21 mouse cellular contexts compared by ENCODE assay signal in genomic region chr2:33306565-33306964, GRCm38 (mm10).
A peak's percentile ranks its signal among the peaks of the same experiment; 100 is the strongest.
DNase-seq lines count a peak whose midpoint lies in the region; TF ChIP-seq lines count a peak whose summit lies in the region.
"Had no signal": no experiment of that assay in that cellular context is flagged by ENCODE, and none has a peak within 500 bp of the region (broad histone marks: within the 10 kb centered on the region; RNA-seq: fewer than 3 reads in every experiment).

No protein-coding gene starts in this region.

- dilution Hi-C loops in CH12.LX (cut with MboI; ENCODE audit: extremely low pct_ligation_motif_present, extremely low pct_unique_long_range_greater_than_20kb, low sequenced_read_pairs): no loop called here

- H3K4me1 ChIP-seq in CH12.LX (ENCODE audit: control insufficient read depth in 1 of 2, insufficient read depth in 2 of 2): peaks cover 8 to 27% of the 10 kb centered on the region in 2 experiments

- no peaks in the 10 kb centered on the region for H3K36me3 ChIP-seq in CH12.LX (replicated peaks in 1 of 2; ENCODE audit: control insufficient read depth in 1 of 2, insufficient read depth in 1 of 2, low read length in 1 of 2)
- H3K36me3 ChIP-seq in myocyte (ENCODE audit: control insufficient read depth, insufficient read depth): no peaks in the 10 kb centered on the region
- H3K36me3 ChIP-seq: embryonic facial prominence, embryonic 13.5 days; embryonic facial prominence, embryonic 15.5 days; forebrain, embryonic 10.5 days had no signal

- H3K27ac ChIP-seq in CH12.LX (ENCODE audit: insufficient read depth, low read depth): no peak overlapping the region
- H3K27ac ChIP-seq: embryonic facial prominence, embryonic 13.5 days; embryonic facial prominence, embryonic 15.5 days; forebrain, embryonic 10.5 days; forebrain, embryonic 12.5 days had no signal

- no peaks in the 10 kb centered on the region for H3K9me3 ChIP-seq in CH12.LX (replicated peaks; ENCODE audit: low read length)
- H3K9me3 ChIP-seq: embryonic facial prominence, embryonic 13.5 days; embryonic facial prominence, embryonic 15.5 days; forebrain, embryonic 10.5 days; forebrain, embryonic 12.5 days had no signal

- H3K79me2 ChIP-seq in CH12.LX (replicated peaks; ENCODE audit: control insufficient read depth, extremely low read depth, insufficient read depth, poor library complexity, severe bottlenecking) (no peaks in the 10 kb centered on the region), myocyte (ENCODE audit: control insufficient read depth, insufficient read depth) (no peaks in the 10 kb centered on the region)

- H3K9ac ChIP-seq in CH12.LX (ENCODE audit: insufficient read depth, low read depth): no peak overlapping the region
- H3K9ac ChIP-seq: embryonic facial prominence, embryonic 13.5 days; embryonic facial prominence, embryonic 15.5 days; forebrain, embryonic 12.5 days had no signal

- DNase-seq in 3134 (ENCODE audit: extremely low read depth, insufficient read length, low spot score): peak; percentile 40
- DNase-seq in 416B (ENCODE audit: low read depth): peak; percentile 43
- DNase-seq in CH12.LX (ENCODE audit: extremely low read depth): peak; percentile 17
- no peak for DNase-seq in liver
- no peak for DNase-seq in heart, adult 18-20 months
- DNase-seq in frontal cortex, postnatal 25 days (ENCODE audit: low spot score in 2 of 2): no peak
- DNase-seq: adrenal gland, postnatal 10 days; adrenal gland, postnatal 25 days; cerebellum, adult 11 months; cerebellum, adult 18-20 months; cerebellum, adult 8-10 months; cerebellum, adult 9-11 months; cerebellum, postnatal 25 days; embryo, embryonic 11 days had no signal

- H3K4me2 ChIP-seq in CH12.LX (ENCODE audit: insufficient read depth, low read depth, poor library complexity, severe bottlenecking) (no peak overlapping the region), myocyte (ENCODE audit: low read depth) (peak overlapping the region; percentile 20)
- H3K4me2 ChIP-seq: embryonic facial prominence, embryonic 13.5 days; embryonic facial prominence, embryonic 15.5 days; forebrain, embryonic 12.5 days had no signal

- H3K4me3 ChIP-seq in CH12.LX (replicated peaks in 1 of 3; ENCODE audit: low read depth in 2 of 3, low read length in 2 of 3, poor library complexity in 1 of 3): no peak overlapping the region
- H3K4me3 ChIP-seq in myocyte: no peak overlapping the region
- H3K4me3 ChIP-seq: embryonic facial prominence, embryonic 13.5 days; embryonic facial prominence, embryonic 15.5 days; erythroblast, embryonic 14.5 days; forebrain, embryonic 10.5 days; forebrain, embryonic 12.5 days had no signal

- in situ Hi-C loops in CH12.LX (cut with MboI; ENCODE audit: low pct_ligation_motif_present, low pct_unique_long_range_greater_than_20kb, low sequenced_read_pairs): no loop called here

- H3K27me3 ChIP-seq in CH12.LX (replicated peaks) (no peaks in the 10 kb centered on the region), myocyte (ENCODE audit: control insufficient read depth, insufficient read depth, insufficient read length) (no peaks in the 10 kb centered on the region)
- H3K27me3 ChIP-seq: embryonic facial prominence, embryonic 13.5 days; embryonic facial prominence, embryonic 15.5 days; forebrain, embryonic 12.5 days; Patski had no signal

- TF ChIP-seq CTCF in CH12.LX (conservative IDR thresholded peaks at IDR 0.05 in 1 of 2, IDR thresholded peaks at IDR 0.05 in 1 of 2; ENCODE audit: low read depth in 2 of 2, low read length in 2 of 2): no peak

- TF ChIP-seq POLR2A in CH12.LX (IDR thresholded peaks at IDR 0.05; ENCODE audit: low read depth, low read length): no peak
- TF ChIP-seq POLR2A in myocyte (IDR thresholded peaks at IDR 0.05; ENCODE audit: insufficient read length, low read depth): no peak

- H3ac ChIP-seq in myocyte (ENCODE audit: control insufficient read depth, insufficient read length): no peak overlapping the region

- TF ChIP-seq RAD21 in CH12.LX (IDR thresholded peaks at IDR 0.05; ENCODE audit: low read depth, low read length): no peak

- TF ChIP-seq EP300 in CH12.LX (IDR thresholded peaks at IDR 0.05; ENCODE audit: low read length): no peak

TF ChIP-seq in CH12.LX, 34 proteins besides CTCF, POLR2A, EP300 and RAD21:
- TF ChIP-seq USF2 (conservative IDR thresholded peaks at IDR 0.05; ENCODE audit: low read depth, low read length) (no peak), MAX (IDR thresholded peaks at IDR 0.05; ENCODE audit: low read length) (no peak), IRF4 (IDR thresholded peaks at IDR 0.05; ENCODE audit: low read depth, low read length) (no peak), TBP (conservative IDR thresholded peaks at IDR 0.05; ENCODE audit: low read depth, low read length) (0 out of 2 replicates have a peak, but pooled peaks have one; percentile 39)

TF ChIP-seq in myocyte, 11 proteins besides CTCF, POLR2A, EP300 and RAD21:
- TF ChIP-seq CEBPB (IDR thresholded peaks at IDR 0.05; ENCODE audit: insufficient read depth, poor library complexity, severe bottlenecking) (peak; percentile 41; the same call in 1 of the 2 replicates), MAX (IDR thresholded peaks at IDR 0.05; ENCODE audit: low read depth) (no peak)
TF ChIP-seq in myocyte: peak in this region for 1.

Comparison
In these comparisons a context has a peak if more than half of its experiments do, and no peak if none do; other contexts are left out.
1. DNase-seq: peak in 3134 (single experiment), 416B (single experiment) and CH12.LX (single experiment); none in liver (single experiment), heart, adult 18-20 months (0 of 2) and frontal cortex, postnatal 25 days (0 of 2).